Mouse (Mus musculus) midbrain, embryonic 14.5 days (tissue): ENCODE measurements at regions not wholly inside any gene's neighbourhood (a gene's known extent, or its start where the extent isn't known, plus 50 kb on each side); places are given as distances from the start of the nearest gene placed in this dataset.

Experiments used
- ATAC-seq: fragments of 200-750 bp; cut with Nextera tagmentation; 2 replicates; pipeline ENCODE4 v1.8.0; 2017; ENCODE audit warnings: moderate number of reproducible peaks, moderate library complexity; ENCODE audit not compliant: low FRiP score, low TSS enrichment
- DNase-seq: peaks from one replicate; pipeline ENCODE4 v3.0.0-alpha.2; 2015
- H3K27ac ChIP-seq: fragments of 300-500 bp; sonication (generic); replicated peaks from 2 replicates; pipeline ENCODE4 v1.5.1; 2014; ENCODE audit warnings: mild to moderate bottlenecking, low read depth, low read length, moderate library complexity
- H3K27me3 ChIP-seq: fragments of 300-500 bp; sonication (generic); 2 replicates; pipeline ENCODE4 v1.6.1; 2014; ENCODE audit warnings: low read length, control low read depth, mixed read lengths; ENCODE audit not compliant: control insufficient read depth, insufficient read depth
- H3K36me3 ChIP-seq: fragments of 300-500 bp; sonication (generic); 2 replicates; pipeline ENCODE4 v1.6.1; 2014; ENCODE audit warnings: low read length, control low read depth; ENCODE audit not compliant: control insufficient read depth, insufficient read depth
- H3K4me1 ChIP-seq: fragments of 300-500 bp; sonication (generic); 2 replicates; pipeline ENCODE4 v1.6.1; 2014; ENCODE audit warnings: mild to moderate bottlenecking, antibody characterized with exemption, low read length, control low read depth; ENCODE audit not compliant: control insufficient read depth, insufficient read depth
- H3K4me2 ChIP-seq: fragments of 300-500 bp; sonication (generic); 2 replicates; pipeline ENCODE4 v1.6.1; 2014; ENCODE audit warnings: mild to moderate bottlenecking, low read length, moderate library complexity
- H3K4me3 ChIP-seq: fragments of 300-500 bp; sonication (generic); replicated peaks from 2 replicates; pipeline ENCODE4 v1.5.1; 2014; ENCODE audit warnings: low read depth, low read length
- H3K9ac ChIP-seq: fragments of 300-500 bp; sonication (generic); replicated peaks from 2 replicates; pipeline ENCODE4 v1.6.1; 2014; ENCODE audit warnings: mild to moderate bottlenecking, low read length, moderate library complexity
- H3K9me3 ChIP-seq: fragments of 300-500 bp; sonication (generic); 2 replicates; pipeline ENCODE4 v1.6.1; 2016; ENCODE audit warnings: low read length, control low read depth, mixed read lengths; ENCODE audit not compliant: control insufficient read depth
- WGBS: fragments of 180-500 bp; shearing (Covaris S2); extraction: QIAGEN DNeasy Blood & Tissue Kit; methylation state at CpG from one replicate; pipeline ENCODE4 v1.1.7; 2014; 5-methylcytosine and 5-hydroxymethylcytosine counted together

- Histone ChIP-seq H3K9ac (no peak overlapping the region), H3K4me1 (peaks cover 9% of the 10 kb centered on the region; the same call in 1 of the 2 replicates), H3K27ac (no peak overlapping the region), H3K4me3 (no peak overlapping the region), H3K27me3 (no peaks in the 10 kb centered on the region), H3K9me3 (no peaks in the 10 kb centered on the region), H3K4me2 (no peak overlapping the region), H3K36me3 (no peaks in the 10 kb centered on the region)
- no peak for DNase-seq
- 51% methylated on average over 3 of the region's 3 CpGs for WGBS
- ATAC-seq = no peak
These were observed 171.0 kb downstream of the Zfp36l1 start for GRCm38 (mm10) chr12:79941828-79942227.

GRCm38 (mm10) chr12:79939436-79939835 is 173.4 kb downstream of the Zfp36l1 start:
- ATAC-seq (no peak), DNase-seq (no peak)
- Histone ChIP-seq H3K4me3 (no peak overlapping the region), H3K4me1 (peaks cover 1% of the 10 kb centered on the region; the same call in 1 of the 2 replicates), H3K9me3 (no peaks in the 10 kb centered on the region), H3K27ac (no peak overlapping the region), H3K9ac (no peak overlapping the region), H3K36me3 (no peaks in the 10 kb centered on the region), H3K4me2 (no peak overlapping the region), H3K27me3 (no peaks in the 10 kb centered on the region)
- WGBS = 95% methylated on average over 9 of the region's 9 CpGs

GRCm38 (mm10) chr12:79937876-79938275 is 174.9 kb downstream of the Zfp36l1 start:
- Histone ChIP-seq H3K9ac (no peak overlapping the region), H3K36me3 (no peaks in the 10 kb centered on the region), H3K27ac (no peak overlapping the region), H3K27me3 (no peaks in the 10 kb centered on the region), H3K4me2 (no peak overlapping the region), H3K4me1 (no peaks in the 10 kb centered on the region), H3K4me3 (no peak overlapping the region), H3K9me3 (no peaks in the 10 kb centered on the region)
- ATAC-seq (no peak), DNase-seq (no peak)
- 91% methylated on average over 4 of the region's 4 CpGs for WGBS

- ATAC-seq (no peak), DNase-seq (no peak)
- Histone ChIP-seq H3K27me3 (no peaks in the 10 kb centered on the region), H3K4me3 (no peak overlapping the region), H3K9ac (no peak overlapping the region), H3K9me3 (no peaks in the 10 kb centered on the region), H3K4me2 (no peak overlapping the region), H3K27ac (peak overlapping the region; percentile 6; the same call in 1 of the 2 replicates), H3K36me3 (no peaks in the 10 kb centered on the region), H3K4me1 (no peaks in the 10 kb centered on the region)
- 52% methylated on average over 5 of the region's 5 CpGs for WGBS
These were observed 176.1 kb downstream of the Zfp36l1 start for GRCm38 (mm10) chr12:79936698-79937097.

GRCm38 (mm10) chr12:79934091-79934490 is 178.7 kb downstream of the Zfp36l1 start:
- no peaks in the 10 kb centered on the region for H3K36me3 ChIP-seq
- H3K4me2 ChIP-seq = no peak overlapping the region
- no peak for ATAC-seq
- WGBS = 59% methylated on average over 7 of the region's 7 CpGs
- H3K9me3 ChIP-seq = no peaks in the 10 kb centered on the region
- H3K9ac ChIP-seq = no peak overlapping the region
- no peak for DNase-seq
- H3K27me3 ChIP-seq = no peaks in the 10 kb centered on the region
- no peak overlapping the region for H3K4me3 ChIP-seq
- H3K27ac ChIP-seq = no peak overlapping the region
- no peaks in the 10 kb centered on the region for H3K4me1 ChIP-seq

GRCm38 (mm10) chr12:79932905-79933304 is 179.9 kb downstream of the Zfp36l1 start:
- no peak overlapping the region for H3K4me3 ChIP-seq
- no peak overlapping the region for H3K4me2 ChIP-seq
- no peak for ATAC-seq
- WGBS = 88% methylated on average over 7 of the region's 7 CpGs
- no peak for DNase-seq
- no peaks in the 10 kb centered on the region for H3K36me3 ChIP-seq
- H3K4me1 ChIP-seq = peaks cover 4% of the 10 kb centered on the region; the same call in 1 of the 2 replicates
- H3K9me3 ChIP-seq = no peaks in the 10 kb centered on the region
- H3K27ac ChIP-seq = no peak overlapping the region
- no peaks in the 10 kb centered on the region for H3K27me3 ChIP-seq
- H3K9ac ChIP-seq = no peak overlapping the region

- no peaks in the 10 kb centered on the region for H3K27me3 ChIP-seq
- no peak overlapping the region for H3K9ac ChIP-seq
- 72% methylated on average over 5 of the region's 5 CpGs for WGBS
- no peak overlapping the region for H3K27ac ChIP-seq
- no peak for ATAC-seq
- H3K36me3 ChIP-seq = no peaks in the 10 kb centered on the region
- no peak overlapping the region for H3K4me3 ChIP-seq
- H3K4me1 ChIP-seq = peaks cover 13% of the 10 kb centered on the region; the same call in 1 of the 2 replicates
- no peaks in the 10 kb centered on the region for H3K9me3 ChIP-seq
- DNase-seq = no peak
- no peak overlapping the region for H3K4me2 ChIP-seq
These were observed 181.4 kb downstream of the Zfp36l1 start for GRCm38 (mm10) chr12:79931455-79931854.

GRCm38 (mm10) chr12:79929846-79930245 is 183.0 kb downstream of the Zfp36l1 start:
- 86% methylated on average over 6 of the region's 6 CpGs for WGBS
- no peak overlapping the region for H3K9ac ChIP-seq
- ATAC-seq (no peak), DNase-seq (no peak)
- no peaks in the 10 kb centered on the region for H3K27me3 ChIP-seq
- no peaks in the 10 kb centered on the region for H3K36me3 ChIP-seq
- H3K4me1 ChIP-seq = peaks cover 29% of the 10 kb centered on the region
- H3K4me3 ChIP-seq = no peak overlapping the region
- no peak overlapping the region for H3K27ac ChIP-seq
- H3K4me2 ChIP-seq = no peak overlapping the region
- H3K9me3 ChIP-seq = no peaks in the 10 kb centered on the region

- 0 out of 2 replicates have a peak overlapping the region, but pooled peaks have one; percentile 14 for H3K27ac ChIP-seq
- ATAC-seq (no peak), DNase-seq (no peak)
- peaks cover 35% of the 10 kb centered on the region for H3K4me1 ChIP-seq
- no peaks in the 10 kb centered on the region for H3K36me3 ChIP-seq
- H3K9ac ChIP-seq = no peak overlapping the region
- WGBS = 58% methylated on average over 6 of the region's 6 CpGs
- H3K4me3 ChIP-seq = no peak overlapping the region
- H3K4me2 ChIP-seq = no peak overlapping the region
- H3K27me3 ChIP-seq = no peaks in the 10 kb centered on the region
- H3K9me3 ChIP-seq = no peaks in the 10 kb centered on the region
These were observed 184.0 kb downstream of the Zfp36l1 start for GRCm38 (mm10) chr12:79928739-79929380.
